Mouse (Mus musculus): Measurements from ENCODE around the gene Nrde2.

DNA sequence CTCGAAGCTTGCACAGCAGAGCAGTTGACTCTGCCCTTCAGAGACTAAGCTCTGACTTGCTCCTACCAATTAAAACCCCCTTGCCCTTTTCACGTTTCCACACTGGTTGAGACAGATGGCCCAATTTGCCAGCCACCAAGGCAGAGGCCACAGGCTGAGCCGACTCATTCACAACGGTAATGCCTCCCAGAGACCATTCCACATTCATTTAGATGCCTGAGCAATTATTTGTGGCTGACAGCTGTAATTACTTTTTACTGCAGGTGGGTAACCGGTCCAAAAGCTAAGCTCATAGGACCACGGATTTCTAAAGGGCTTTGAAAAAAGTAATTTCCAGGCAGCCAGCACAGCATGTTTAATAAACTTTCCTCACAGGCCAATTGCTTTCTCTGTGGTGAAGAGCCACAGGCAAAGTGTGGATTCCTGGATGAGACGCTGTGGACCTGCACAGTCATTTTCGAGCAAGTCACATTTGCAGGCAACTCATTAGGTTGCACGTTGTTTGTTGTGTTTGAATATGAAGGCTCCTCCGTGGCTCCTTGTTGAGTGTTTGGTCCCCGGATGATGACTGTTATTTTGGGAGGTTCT is 17.1 kb upstream of the Nrde2 start:
- no peak for TF ChIP-seq CTCF (IDR thresholded peaks at IDR 0.05)
- TF ChIP-seq EP300 (IDR thresholded peaks at IDR 0.05) = no peak
